Mouse (Mus musculus) ES-Bruce4 (cell line): Measurements from ENCODE around the gene Fcrl6.

Experiments used
- CTCF ChIP-seq: IDR thresholded peaks from one replicate; pipeline ENCODE4 v1.8.1; 2011; ENCODE audit warnings: low read depth, low read length
- EP300 ChIP-seq: IDR thresholded peaks from 2 replicates; pipeline ENCODE4 v1.6.1; 2011; ENCODE audit warnings: low read depth, low read length; ENCODE audit not compliant: insufficient read depth

DNA sequence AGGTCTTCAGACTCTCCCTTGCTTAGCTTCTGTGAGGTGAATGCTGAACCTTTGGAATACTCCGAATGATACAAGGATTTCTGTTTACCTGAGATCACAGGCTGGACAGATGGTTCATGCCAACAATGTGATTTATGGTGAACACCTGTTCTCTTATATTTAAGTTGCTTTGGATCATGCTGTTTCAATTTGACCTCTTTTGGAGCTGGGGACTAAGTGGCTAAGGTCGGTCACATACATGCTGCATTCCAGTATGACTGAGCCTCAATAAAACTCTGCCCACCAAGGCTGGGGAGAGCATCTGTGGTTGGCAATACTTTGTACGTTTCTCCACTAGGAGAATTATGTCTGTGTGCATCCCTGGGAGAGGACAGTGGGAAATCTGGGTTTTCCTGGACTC, 21.7 kb upstream of the Fcrl6 start:
- TF ChIP-seq EP300 (no peak), CTCF (no peak)
